Mouse (Mus musculus): ENCODE measurements around the gene Spcs3.
"Not testable (repeated sequence)": the region's sequence is repeated elsewhere in the genome, so short reads cannot be mapped to it uniquely, and the experiment has no call there.

The Spcs3 gene

DNA sequence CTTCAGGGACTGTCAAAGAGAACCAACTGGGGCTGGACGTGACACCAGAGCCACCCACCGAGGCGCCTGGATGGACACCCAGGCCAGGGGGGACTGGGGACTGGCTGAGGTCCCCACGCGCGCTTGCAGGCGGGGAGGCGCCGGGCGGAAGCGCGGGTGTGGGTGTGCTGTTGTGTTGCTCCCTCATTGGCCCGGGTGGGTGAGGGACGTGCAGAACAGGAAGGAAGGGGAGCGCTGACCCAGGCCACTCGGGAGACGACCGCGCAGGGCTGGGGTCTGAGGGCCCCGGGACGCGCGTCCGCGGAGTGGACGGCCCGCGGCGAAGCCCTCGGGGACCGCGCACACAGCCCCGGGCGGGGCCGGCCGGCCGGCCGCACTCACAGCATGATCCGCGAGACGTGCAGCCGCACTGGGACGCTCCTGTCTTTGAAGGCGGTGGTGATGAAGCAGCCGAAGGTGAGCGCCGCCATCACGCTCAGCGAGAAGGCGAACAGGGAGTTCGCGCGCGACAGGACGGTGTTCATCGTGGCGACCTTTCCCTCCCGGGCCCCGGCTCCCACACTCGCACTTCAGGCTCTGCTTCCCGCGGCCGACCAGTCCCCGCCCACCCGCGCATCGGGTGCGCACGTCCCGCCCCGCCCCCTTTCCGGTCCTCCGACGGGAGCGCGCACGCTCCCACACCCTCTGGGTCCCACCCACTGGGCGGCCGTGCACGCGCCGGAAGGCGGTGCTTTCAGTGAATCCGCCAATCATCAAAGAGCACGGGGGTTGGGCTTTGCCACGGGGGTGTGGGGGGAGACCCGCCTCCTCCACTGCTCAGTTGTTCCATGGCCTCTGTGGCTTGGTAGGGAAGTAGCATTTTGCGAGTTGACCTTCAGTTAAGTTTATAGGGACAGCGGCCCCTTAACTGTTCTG lies at the start of gene Spcs3, which contains the start of gene Asb5:
Spcs3 (minus strand) TSS at position 617 of the 915 bp plus-strand sequence.
Asb5 (plus strand) TSS at position 199 of the 915 bp plus-strand sequence.
- DNase-seq (ENCODE audit: low spot score) = peak; percentile 96

DNA sequence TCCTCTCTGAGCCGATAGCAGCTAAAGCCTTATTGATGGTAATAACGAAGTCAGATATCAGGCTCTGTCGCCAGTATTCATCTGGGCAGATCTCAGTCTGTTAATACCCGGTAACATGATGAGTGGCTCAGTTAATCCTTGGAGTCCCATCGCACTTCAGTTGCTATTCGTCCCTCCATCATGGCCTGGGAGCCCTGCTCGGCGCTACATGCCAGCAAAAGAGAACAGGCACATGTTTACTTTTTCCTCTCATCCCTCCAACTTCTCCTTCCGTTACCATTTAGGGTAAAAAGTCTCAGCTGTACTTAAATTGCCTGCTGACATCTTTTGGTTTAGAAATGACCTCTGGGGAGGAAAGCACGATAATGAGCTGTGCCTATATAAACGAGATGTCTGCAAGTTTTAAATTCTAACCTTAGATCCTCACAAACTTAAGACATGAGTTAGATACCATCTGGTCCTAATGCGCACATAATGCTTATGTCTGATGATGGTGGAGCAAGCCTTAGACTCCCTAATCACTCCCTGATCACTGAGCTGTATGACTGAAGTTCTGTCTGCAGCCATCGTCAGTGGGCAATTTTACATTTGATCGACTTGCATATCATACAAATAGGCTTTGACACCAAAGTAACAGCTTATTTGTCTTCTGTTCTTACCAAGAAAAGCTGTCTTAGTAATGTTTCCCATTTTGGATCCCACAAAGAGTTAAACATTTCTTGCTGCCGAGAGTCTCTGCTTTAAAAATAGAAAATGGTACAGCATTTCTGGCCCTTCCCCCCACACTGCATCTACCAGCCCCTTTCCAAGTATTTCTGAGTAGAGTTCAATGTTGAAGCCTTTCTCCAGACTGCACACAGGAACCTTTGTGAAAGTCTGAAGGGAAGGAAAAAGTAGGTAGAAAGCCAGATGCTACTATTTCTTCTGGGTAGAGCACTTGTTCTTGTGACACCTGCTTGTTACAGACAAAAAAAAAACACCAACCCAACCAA lies 41.1 kb upstream of the Spcs3 start:
- DNase-seq (ENCODE audit: low spot score) = no peak

DNA sequence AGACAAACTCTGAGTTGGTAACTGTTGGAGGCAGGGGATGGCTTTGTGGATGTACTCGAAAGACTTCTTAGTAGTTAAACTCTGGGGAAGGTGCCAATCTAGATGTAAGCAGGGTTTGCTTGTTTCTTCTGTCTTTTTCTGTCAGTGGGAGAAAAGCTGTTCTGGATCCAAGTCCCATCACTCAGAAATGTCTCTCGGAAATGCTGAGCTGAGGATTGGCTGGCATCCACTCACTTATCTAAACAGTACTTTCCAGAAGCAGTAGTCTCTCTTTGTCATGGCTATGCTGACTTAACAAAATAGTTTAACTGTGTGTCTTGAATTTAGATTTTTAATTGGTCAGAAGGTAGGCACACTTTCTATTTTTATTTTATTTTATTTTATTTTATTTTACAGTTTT lies 37.4 kb upstream of the Spcs3 start:
- no peak for DNase-seq (ENCODE audit: low spot score)

DNA sequence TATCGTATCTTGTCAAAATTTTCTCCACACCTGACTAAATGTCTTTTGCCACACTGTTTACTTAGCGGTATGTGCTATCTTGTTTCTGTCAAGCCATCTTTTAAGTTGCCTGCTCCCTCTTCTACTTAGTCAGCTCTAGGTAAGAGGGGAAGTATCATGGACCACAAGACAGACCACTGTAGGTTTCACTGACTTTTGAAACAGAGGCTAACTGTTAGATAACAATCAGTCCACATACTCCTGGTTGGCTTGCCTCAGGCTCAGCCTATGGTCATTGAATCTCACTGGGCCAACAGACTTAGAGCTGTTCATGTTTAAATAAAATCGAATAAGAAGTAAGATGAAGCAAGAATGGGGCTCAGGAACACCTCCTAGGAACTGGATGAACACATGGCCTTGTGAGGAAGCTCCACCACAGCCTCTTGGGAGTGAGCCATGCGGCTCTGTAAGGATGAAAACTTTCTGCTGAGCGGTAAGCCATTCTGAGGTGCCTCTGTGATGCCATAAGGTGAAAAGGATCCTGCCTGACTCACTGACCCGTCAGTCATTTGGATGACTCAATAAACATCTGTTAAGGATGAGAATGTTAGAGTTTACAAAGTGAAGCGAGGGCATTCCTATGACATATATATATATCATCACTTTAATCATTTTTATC lies 35.9 kb upstream of the Spcs3 start:
- DNase-seq (ENCODE audit: low spot score) = no peak

DNA sequence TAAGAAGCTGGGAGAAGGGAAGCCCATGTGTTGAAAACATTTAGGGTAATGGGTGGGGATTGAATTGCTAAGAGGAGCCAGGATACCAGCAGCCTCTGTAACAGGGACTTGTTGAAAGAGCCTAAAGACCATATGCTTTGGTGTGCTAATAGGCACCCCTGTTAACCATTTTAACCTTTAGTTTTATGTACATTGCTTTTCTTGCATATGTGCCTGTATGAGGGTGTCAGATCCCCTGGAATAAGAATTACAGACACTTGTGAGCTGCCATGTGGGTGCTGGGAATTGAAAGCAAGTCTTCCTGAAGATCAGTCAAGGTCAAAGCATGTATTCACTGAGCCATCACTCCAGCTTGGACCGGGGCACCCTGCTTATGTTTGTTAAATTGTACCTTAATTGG lies 35.4 kb upstream of the Spcs3 start:
- no peak for DNase-seq (ENCODE audit: low spot score)

DNA sequence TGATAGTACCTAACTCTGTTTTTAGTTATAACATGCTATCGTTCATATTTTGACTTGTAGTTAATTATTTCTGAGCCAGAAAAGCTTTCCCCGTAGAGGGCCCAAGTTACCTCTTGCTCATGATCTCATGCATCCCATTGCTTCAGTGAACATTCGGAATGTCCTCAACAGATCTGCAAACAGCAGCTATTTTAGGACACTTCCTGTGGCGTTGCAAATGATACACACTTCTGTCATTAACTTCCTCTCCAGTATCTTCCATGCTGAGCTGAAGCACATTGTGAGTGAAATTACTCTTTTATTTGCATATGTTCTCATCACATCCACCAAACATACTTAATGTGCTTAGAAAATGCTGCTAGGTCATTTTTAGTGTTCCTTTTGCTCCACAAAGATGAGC lies 32.3 kb upstream of the Spcs3 start:
- DNase-seq (ENCODE audit: low spot score) = no peak

DNA sequence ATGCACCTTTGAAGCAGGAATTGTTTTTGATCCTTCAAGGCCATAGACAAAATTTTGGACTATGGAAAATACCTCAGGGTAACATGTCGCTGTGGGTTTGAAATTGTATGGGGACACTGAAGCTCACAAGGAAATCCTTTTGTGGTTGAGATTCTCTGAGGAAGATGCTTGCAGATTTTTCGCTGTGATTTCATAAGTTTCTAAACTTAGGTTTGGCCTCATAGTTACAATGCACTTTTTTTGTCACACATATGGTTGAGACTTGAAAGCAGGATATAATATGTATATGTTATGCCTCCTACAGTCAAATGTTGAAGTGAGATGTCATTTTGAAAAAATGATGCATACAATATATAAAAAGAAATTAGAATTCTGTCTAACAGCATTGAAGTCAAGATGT lies 25.1 kb upstream of the Spcs3 start:
- DNase-seq (ENCODE audit: low spot score) = no peak

DNA sequence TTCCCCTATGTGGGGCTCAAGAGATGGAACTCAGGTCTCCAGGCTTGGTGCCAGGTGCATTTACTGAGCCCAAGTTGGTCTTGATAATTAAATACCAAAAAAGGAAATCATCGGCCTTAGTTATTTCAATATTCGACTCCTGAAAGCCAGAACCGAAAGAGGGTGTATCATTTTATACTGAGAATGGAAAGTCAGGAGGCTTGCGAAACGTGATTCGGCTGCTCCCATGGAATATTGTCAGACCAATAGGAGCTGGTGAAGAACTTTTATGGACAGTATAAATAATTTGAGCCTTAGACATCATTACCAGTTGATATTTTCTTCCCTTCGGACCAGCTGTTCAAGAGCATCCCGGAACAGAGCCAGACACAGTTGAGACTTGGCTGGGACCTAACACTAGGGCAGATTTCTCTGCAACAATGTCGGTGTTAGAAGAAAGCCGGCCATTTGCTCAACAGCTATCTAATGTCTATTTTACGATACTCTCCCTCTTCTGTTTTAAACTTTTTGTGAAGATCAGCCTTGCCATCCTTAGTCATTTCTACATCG lies 20.3 kb upstream of the Spcs3 start:
- DNase-seq (ENCODE audit: low spot score) = no peak

DNA sequence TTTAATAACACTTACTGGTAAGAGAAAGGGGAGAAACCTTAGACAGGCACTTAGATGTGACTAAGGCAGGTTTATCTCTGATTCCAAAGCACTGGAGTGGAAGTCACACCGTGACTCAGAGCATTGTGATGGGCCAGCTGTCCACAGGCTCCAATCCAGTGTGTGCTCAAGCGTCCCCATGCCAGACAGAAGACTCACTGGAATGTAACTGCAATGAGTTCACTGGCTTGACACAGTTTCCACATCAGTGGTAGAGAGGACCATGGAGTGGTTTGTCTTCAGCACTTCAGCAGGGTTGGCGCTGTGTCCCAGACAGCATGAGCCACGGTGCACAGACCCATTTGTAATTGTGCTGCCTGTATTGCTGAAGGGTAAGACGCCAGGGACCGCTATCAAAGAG lies 18.6 kb upstream of the Spcs3 start:
- no peak for DNase-seq (ENCODE audit: low spot score)

DNA sequence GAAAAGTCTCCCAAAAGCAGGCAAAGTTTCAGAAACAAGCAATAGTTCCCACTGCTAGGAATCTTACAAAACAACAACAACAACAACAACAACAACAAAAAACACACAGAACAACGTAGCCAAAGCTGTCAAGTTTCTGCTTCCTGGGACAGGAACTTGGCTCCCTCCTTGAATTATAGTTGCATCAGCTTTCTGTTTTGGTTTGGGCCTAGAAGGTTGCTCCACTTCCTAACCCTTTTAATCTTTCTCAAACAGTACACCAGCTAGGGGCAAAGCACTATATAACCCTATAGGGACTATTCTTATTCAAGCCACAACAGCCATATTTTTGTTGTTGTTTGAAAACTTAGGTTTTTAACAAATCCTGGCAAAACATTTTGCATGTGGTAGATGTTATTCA lies 11.5 kb upstream of the Spcs3 start:
- no peak for DNase-seq (ENCODE audit: low spot score)

DNA sequence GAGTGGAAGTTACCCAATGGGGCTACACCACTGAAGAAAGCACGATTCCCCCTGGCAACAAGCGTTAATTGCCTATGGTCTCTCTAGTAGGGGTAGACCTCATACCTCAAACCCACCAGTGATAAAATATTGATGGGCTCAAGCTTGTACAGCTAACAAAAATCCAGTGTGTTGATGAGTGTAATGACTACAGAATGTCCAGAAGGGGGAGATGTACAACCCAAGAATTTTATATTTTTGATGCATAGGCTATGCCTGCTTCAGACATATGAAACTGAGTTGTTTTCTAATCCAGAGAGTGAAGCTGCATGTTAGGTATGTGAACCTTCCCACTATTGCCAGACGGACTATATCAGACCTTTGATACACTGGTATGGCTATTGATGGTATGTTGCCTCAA lies 7.5 kb upstream of the Spcs3 start:
- DNase-seq (ENCODE audit: low spot score) = no peak

DNA sequence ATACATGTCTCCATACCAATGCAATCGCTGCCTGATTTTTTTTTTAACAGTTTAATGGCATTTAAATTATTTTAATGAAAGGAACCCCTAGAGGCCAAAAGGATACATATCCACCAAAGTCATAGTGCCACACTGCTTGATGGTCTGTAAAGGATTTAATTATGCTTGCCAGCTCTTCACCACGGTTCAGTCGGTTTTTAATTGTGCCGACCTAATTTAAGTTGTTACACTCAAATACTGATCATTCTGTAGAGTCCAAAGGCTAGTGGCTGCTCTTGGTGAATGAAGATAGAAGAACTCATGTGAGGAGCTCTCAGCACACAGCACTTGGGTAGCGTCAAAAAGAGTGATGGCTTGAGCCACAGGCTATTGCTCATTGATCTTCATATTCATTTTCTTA lies 5.4 kb upstream of the Spcs3 start:
- no peak for DNase-seq (ENCODE audit: low spot score)

DNA sequence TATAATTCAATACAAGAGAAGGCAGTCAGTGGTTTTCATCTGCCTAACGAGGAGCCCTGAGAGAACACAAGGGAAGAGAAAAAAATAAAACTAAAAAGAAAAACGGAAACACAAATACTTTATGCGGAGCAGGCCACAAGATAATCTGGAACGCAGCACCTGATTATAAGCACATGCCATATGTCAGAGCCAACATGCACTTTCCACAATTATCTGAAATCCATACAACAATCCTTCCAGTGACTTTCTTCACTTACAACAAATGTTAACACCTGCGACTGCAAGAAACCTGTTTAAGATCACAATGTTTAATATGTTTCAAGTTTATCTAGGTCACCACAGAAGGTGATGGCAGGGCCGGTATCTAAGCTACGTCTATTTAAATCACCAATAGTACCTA lies 1.2 kb downstream of the Spcs3 start:
- no peak for DNase-seq (ENCODE audit: low spot score)

DNA sequence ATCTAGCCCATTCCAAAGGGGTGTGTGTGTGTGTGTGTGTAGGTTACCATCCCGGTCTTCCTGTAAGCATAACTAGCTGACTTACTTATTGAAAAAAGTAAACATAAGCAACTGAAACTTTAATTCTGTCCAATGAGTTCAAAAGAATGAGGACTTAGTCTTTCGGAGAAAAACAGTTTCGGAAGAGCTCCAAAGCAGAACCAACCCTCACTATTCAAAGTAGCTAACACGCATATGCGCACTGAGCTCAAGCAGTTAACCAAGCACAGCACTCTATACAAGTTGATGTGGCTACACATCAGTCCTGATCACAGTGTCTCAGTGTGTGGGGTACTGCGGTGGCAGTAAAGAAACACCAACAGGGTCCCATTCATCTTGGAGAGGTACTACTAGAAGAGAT lies 3.1 kb downstream of the Spcs3 start:
- DNase-seq (ENCODE audit: low spot score) = no peak

DNA sequence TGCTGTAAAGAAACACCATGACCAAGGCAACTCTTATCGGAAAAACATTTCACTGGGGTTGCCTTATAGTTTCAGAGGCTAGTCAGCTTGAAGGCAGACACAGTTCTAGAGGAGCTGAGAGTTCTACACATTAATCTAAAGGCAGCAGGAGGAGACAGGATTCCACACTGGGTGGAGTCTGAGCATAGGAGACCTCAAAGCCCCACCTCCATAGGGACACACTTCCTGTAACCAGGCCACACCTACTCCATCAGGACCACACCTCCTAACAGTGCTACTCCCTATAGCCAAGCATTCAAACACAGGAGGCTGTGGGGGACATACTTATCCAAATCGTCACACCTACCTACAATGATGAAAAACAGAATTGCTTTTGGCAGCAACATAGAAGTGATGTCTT lies 4.2 kb downstream of the Spcs3 start:
- DNase-seq (ENCODE audit: low spot score) = no peak

DNA sequence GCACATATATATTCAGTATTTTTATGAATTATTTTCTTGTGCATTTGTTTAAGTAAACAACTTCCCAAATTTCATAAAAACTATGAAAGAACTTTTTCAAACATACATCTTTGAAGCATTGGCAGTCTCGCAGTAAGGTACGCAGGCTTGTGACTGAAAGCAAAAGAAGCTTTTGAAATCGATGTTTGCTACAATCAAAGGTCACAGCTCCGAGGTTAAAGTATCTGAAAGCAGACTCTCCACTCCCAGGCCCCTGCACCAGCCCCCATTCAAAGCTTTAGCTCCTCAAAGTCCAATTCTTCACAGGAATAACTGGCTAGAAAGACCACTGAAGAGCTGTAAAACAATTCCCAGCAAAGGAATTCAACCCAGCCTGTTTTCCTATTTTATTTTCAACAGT lies 9.3 kb downstream of the Spcs3 start:
- no peak for DNase-seq (ENCODE audit: low spot score)

DNA sequence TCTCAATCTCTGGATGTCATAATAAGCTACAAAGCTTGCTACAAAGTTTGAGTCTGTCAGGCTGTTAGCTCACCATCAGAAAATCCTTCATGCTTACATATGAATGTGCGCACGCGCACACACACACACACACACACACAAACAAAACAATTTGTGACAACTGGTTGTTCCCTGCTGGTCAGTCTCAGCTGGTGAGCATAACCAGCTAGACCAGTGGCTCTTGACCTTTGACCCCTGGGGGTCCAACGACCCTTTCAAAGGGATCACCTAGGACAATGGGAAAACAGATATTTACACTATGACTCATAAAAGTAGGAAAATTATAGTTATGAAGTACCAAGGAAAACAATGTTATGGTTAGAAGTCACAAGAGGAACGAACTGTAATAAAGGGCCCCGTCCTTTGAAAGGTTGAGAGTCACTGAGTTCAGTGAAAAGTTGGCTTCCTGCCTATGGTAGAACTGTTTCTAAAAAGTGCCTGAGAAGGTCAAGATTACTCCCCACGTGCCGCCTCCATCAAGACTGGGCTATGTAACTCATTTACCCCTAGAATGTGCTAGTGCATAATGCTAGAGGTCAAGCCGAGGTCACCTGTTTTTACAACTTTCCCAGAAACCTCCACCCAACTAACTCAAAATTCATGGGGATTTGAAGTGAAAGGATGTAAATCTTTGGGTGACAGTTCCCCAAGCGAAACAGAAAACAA lies 10.9 kb downstream of the Spcs3 start:
- DNase-seq (ENCODE audit: low spot score) = no peak

DNA sequence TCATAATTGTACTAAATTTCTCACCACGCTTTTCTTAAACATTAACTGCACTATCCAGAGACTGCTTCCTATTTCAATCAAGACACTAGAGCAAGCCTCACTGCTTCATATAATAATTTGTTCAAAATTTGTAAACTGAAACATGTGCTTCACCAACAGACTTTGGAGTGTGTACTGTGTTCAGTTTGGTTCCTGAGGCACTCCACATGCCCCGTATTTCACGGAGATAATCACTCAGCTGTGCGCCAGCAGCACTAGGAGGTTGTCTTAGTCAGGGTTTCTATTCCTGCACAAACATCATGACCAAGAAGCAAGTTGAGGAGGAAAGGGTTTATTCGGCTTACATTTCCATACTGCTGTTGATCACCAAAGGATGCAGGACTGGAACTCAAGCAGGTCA lies 17.6 kb downstream of the Spcs3 start:
- DNase-seq (ENCODE audit: low spot score) = not testable (repeated sequence)

DNA sequence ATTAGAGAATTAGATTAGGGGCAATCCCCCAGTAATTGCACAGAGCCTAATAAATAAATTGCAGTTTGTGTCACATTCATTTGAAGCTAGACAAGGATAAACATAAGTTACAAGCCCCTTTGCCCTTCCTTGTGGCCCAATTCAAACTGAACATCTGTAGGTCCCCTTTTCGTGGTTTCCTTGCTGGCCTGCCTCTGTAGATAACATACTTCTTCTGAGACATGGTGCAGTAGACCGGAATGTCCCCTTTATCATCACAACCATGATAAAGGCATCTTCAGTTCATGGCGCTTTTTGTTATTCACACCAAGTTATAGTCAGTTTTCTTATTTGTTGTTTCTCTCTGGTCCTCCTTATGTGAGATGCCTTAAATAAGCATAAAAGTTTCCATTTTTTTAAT lies 18.0 kb downstream of the Spcs3 start:
- no peak for DNase-seq (ENCODE audit: low spot score)

DNA sequence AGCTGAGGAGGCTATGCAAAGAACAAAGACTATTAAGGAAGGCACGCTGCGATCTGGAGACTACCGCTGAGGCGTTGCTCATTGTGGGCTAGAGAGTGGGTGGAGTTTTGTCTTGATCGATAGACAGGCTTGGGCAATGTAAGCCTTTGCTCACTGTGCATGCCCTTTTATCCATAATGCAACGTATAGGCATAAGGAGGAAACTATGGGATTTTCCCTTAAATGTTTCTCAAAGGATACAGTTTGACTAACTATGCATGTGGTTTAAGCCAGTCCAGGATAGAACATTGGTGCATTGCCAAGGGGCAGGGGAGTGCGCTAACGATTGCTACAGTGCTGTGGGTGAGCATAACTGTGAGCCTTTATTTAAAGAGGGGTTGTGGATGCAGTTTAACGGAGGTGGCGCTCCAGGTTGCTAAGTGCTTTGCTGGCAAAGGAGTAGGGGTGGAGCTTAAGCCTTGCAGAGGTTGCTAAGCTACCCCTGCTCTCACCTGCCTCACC lies 20.5 kb downstream of the Spcs3 start:
- DNase-seq (ENCODE audit: low spot score) = no peak

DNA sequence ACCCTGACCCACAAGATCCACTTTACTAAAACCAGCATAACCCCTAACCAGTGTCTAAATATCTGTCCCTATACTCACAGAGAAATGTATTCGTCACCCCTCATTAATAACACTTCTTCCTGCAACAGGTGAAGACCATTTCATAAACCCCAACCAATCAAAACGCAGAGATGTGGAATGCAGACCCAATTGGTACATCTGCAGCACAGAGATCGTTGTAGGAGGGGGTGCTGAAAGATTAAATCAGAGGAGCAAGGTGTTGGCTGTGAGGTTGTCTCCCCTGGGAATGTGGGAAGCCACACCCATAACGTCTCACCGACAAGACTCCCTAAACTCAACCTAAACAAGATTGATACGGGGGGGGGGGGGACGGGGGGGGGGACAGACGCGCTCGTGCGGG lies 21.0 kb downstream of the Spcs3 start:
- no peak for DNase-seq (ENCODE audit: low spot score)
